Mouse (Mus musculus) limb, embryonic 14.5 days (tissue): ENCODE results near the gene Rnf214. TPM values are rescaled to one million over a fixed set of nuclear protein-coding genes. Genes with fewer than 3 reads are reported as not detected.
"Not testable (repeated sequence)": the region's sequence is repeated elsewhere in the genome, so short reads cannot be mapped to it uniquely, and the experiment has no call there.

Experiments used
- ATAC-seq: fragments of 200-750 bp; cut with Nextera tagmentation; 2 replicates; pipeline ENCODE4 v1.8.0; 2017; ENCODE audit warnings: low read depth, moderate number of reproducible peaks, moderate TSS enrichment; ENCODE audit not compliant: low FRiP score
- DNase-seq: peaks from one replicate; pipeline ENCODE4 v3.0.0-alpha.2; 2015; ENCODE audit warnings: low spot score
- H3K27ac ChIP-seq: fragments of 300-500 bp; sonication (generic); replicated peaks from 2 replicates; pipeline ENCODE4 v1.5.1; 2014; ENCODE audit warnings: low read depth, mild to moderate bottlenecking, low read length, moderate library complexity, mixed read lengths
- H3K27me3 ChIP-seq: fragments of 300-500 bp; sonication (generic); 2 replicates; pipeline ENCODE4 v1.6.1; 2014; ENCODE audit warnings: low read length, mixed read lengths; ENCODE audit not compliant: control insufficient read depth, insufficient read depth
- H3K36me3 ChIP-seq: fragments of 300-500 bp; sonication (generic); 2 replicates; pipeline ENCODE4 v1.6.1; 2014; ENCODE audit warnings: mild to moderate bottlenecking, low read length, moderate library complexity, mixed read lengths; ENCODE audit not compliant: control insufficient read depth, insufficient read depth
- H3K4me1 ChIP-seq: fragments of 300-500 bp; sonication (generic); 2 replicates; pipeline ENCODE4 v1.6.1; 2014; ENCODE audit warnings: antibody characterized with exemption, low read length, mixed read lengths; ENCODE audit not compliant: control insufficient read depth, insufficient read depth
- H3K4me2 ChIP-seq: fragments of 300-500 bp; sonication (generic); replicated peaks from 2 replicates; pipeline ENCODE4 v1.6.1; 2014; ENCODE audit warnings: low read depth, mild to moderate bottlenecking, low read length, moderate library complexity; ENCODE audit not compliant: severe bottlenecking
- H3K4me3 ChIP-seq: fragments of 300-500 bp; sonication (generic); replicated peaks from 2 replicates; pipeline ENCODE4 v1.5.1; 2014; ENCODE audit warnings: low read length
- H3K9ac ChIP-seq: fragments of 300-500 bp; sonication (generic); 2 replicates; pipeline ENCODE4 v1.6.1; 2014; ENCODE audit warnings: mild to moderate bottlenecking, low read depth, low read length, moderate library complexity; ENCODE audit not compliant: severe bottlenecking
- H3K9me3 ChIP-seq: fragments of 300-500 bp; sonication (generic); 2 replicates; pipeline ENCODE4 v1.6.1; 2016; ENCODE audit warnings: low read length; ENCODE audit not compliant: control insufficient read depth
- POLR2A ChIP-seq: fragments of 200-500 bp; IDR thresholded peaks from 2 replicates; pipeline ENCODE4 v1.8.0; 2012; ENCODE audit warnings: inconsistent platforms, mild to moderate bottlenecking, moderate library complexity, borderline replicate concordance; ENCODE audit not compliant: insufficient read depth, insufficient read length; ENCODE audit errors: extremely low read depth
- WGBS: fragments of 180-500 bp; shearing (Covaris S2); extraction: QIAGEN DNeasy Blood & Tissue Kit; methylation state at CpG from one replicate; pipeline ENCODE4 v1.1.7; 2014; 5-methylcytosine and 5-hydroxymethylcytosine counted together
- polyA plus RNA-seq, 2 experiments: library from polyadenylated mRNA; depleted of rRNA in 1 of 2; stranded (reverse) in 1 of 2; unstranded in 1 of 2; fragments of >200 nt; fragmentation: Nextera tagmentation in 1 of 2; extraction: Ambion mirVana in 1 of 2; gene quantifications; 2 replicates each; pipeline versions ENCODE4 v1.2.1 to v1.2.3; 2012 to 2014

Rnf214 gene
- polyA plus RNA-seq, 2 experiments: 27.6 to 55.7 TPM

DNA sequence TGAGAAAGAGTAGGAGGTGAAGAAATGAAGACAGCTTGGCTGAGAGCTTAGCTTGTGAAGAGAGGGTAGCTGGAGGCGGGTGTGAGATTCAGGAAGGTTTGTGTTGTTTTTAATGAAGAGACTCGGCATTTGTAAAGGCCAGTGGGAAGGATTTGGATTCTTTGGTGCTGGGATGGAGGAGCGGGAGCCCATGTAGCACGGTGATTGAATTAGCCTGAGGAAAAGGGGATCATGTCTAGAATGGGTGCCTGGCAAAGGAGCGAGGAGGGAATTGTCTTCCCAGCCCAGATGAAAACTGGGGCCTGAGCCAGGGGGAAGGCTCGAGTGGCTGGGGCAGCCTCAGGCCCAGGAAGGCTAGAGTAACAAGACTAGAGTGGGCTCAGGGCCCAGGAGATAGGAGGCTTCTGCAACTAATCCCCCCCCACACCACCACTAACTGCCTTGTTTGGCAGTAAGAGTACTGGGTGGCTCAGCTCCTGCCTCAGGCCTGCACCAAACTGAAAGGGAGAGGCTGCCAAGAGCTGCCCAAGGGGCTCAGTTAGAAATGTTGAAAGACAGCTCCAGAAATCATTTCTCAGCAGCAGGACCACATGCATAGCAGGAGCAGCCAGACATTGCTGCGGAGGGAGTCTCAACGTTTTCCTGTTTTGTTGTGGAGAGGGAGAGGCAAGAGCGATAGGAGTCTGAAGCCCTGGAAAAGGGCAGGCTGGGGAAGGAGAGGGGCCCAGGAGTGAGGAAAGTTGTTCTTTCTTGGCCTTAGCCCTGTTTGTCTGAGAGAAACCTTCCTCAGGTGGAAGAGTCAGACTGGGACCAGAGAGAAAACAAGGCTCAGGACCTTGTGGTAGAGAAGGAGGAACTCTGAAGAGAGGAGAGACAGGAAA is 56.9 kb downstream of the Rnf214 start:
- Histone ChIP-seq H3K27me3 (no peaks in the 10 kb centered on the region), H3K27ac (peak overlapping the region; percentile 85), H3K4me2 (0 out of 2 replicates have a peak overlapping the region, but pooled peaks have one; percentile 10), H3K36me3 (peaks cover 5% of the 10 kb centered on the region), H3K4me1 (peaks cover 19% of the 10 kb centered on the region), H3K4me3 (no peak overlapping the region), H3K9me3 (no peaks in the 10 kb centered on the region), H3K9ac (peak overlapping the region; percentile 21; the same call in 1 of the 2 replicates)
- no peak for TF ChIP-seq POLR2A
- 55% methylated on average over 9 of the region's 9 CpGs for WGBS
- ATAC-seq: peak; percentile 76
- DNase-seq: peak; percentile 69

DNA sequence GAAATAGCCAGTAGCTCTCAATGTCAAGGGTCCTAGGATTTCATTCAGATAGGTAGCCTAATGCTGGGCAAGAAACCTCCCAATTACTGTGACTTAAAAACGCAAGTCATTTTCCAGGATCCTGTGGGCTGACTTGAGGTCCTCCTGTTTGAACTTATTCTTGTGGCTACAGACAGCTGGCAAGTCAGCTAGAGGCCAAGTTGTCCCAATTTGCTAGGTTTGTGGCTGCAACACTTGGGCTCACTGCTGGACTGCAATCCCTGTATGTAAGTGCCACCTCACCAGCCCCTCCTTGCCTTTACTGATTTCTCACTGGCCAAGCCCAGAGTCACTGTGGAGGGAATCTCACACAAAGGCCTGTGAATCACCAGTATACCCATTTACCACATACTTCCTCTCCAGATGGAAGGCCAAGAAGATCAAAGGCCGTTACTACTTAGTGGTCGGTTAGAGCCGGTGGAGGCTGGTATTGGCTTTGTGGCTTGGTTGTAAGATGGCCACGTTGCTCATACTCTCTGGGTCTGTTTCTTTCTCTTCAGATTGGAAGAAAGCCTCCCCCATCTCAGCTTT is 59.7 kb downstream of the Rnf214 start:
- Histone ChIP-seq H3K9ac (no peak overlapping the region), H3K27ac (no peak overlapping the region), H3K4me3 (no peak overlapping the region), H3K9me3 (no peaks in the 10 kb centered on the region), H3K27me3 (no peaks in the 10 kb centered on the region), H3K4me2 (no peak overlapping the region), H3K4me1 (peaks cover 19% of the 10 kb centered on the region), H3K36me3 (no peaks in the 10 kb centered on the region; the same call in 1 of the 2 replicates)
- WGBS: 74% methylated on average over 5 of the region's 5 CpGs
- no peak for DNase-seq
- TF ChIP-seq POLR2A: no peak
- no peak for ATAC-seq

DNA sequence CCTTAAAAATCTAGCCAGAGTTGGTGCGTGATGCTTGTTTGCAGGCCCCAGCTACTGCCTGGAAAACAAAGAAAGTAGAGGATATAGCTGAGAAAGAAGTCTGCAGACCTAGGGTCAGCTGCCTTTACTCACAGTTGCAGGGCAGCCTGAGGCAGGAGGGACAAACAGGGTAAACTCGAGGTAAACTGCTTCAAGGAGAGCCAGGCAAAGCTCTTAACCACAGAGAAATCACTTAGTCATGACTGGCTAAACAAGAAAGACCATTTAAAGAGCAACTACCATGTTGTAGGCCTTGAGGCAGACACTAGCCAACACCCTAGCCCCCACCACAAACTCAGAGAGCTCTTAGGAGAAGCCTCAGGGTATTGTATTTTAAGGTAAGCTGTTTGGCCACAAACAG is 60.5 kb downstream of the Rnf214 start:
- ATAC-seq, DNase-seq, H3K4me3 ChIP-seq, H3K9ac ChIP-seq, H3K36me3 ChIP-seq, H3K9me3 ChIP-seq, H3K27me3 ChIP-seq, H3K4me2 ChIP-seq, H3K27ac ChIP-seq: not testable (repeated sequence)
- 74% methylated on average over 2 of the region's 2 CpGs for WGBS
- peaks cover 19% of the 10 kb centered on the region for H3K4me1 ChIP-seq

DNA sequence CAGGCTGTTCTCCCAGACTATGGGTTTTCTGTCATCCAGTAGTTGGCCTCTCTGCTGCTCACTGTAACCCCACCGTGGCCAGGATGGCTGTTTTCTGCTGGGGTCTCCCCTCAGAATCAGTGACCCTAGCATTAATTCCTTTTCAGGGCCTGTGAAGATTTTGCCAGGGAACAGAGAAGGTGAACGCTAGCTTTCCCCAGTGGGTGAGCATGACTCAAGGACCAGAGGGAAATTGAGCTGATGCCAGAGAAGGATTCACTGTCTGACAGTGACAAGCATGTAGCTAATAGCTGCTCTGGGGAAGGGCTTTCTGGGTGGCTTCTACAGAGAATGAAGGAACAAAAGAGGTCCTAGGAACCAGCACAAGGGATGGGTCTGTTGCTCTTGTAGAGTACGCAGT is 61.2 kb downstream of the Rnf214 start:
- peaks cover 23% of the 10 kb centered on the region for H3K4me1 ChIP-seq
- no peaks in the 10 kb centered on the region for H3K27me3 ChIP-seq
- H3K4me3 ChIP-seq: no peak overlapping the region
- 94% methylated on average over 3 of the region's 3 CpGs for WGBS
- ATAC-seq (no peak), DNase-seq (no peak)
- H3K9ac ChIP-seq: no peak overlapping the region
- no peak overlapping the region for H3K4me2 ChIP-seq
- H3K9me3 ChIP-seq: no peaks in the 10 kb centered on the region
- H3K27ac ChIP-seq: no peak overlapping the region
- no peak for TF ChIP-seq POLR2A
- no peaks in the 10 kb centered on the region; the same call in none of the 2 replicates for H3K36me3 ChIP-seq

DNA sequence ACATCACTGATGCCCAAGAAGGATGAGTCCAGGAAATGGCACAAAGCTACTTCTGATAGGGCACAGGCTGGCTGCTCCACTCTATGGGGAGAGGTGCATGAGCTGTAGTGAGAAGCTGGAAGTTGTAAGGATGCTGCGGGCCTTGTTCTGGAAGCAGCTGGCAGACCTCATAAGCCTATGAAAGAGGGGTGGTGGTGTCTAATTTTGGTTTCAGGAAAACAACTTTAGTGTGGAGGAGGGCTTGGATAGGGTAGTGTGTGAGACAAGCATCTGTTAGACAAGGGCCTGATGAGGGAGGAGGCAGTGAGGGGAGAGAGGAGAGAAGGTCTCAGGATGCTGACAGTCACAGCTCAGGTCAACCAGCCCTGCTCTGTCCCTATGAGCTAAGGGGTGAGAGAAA is 62.9 kb downstream of the Rnf214 start:
- WGBS: 88% methylated on average over 1 of the region's 1 CpGs
- Histone ChIP-seq H3K4me3 (no peak overlapping the region), H3K9ac (no peak overlapping the region), H3K36me3 (no peaks in the 10 kb centered on the region; the same call in none of the 2 replicates), H3K9me3 (no peaks in the 10 kb centered on the region), H3K4me1 (peaks cover 22% of the 10 kb centered on the region), H3K27ac (no peak overlapping the region), H3K4me2 (no peak overlapping the region), H3K27me3 (no peaks in the 10 kb centered on the region)
- ATAC-seq (no peak), DNase-seq (no peak)
- TF ChIP-seq POLR2A: no peak
